Mouse (Mus musculus) brain, adult 10 weeks (tissue): ENCODE data around the gene Pik3cd. TPM values are rescaled to one million over a fixed set of nuclear protein-coding genes. Genes with fewer than 3 reads are reported as not detected.

ENCODE experiments used
- polyA plus RNA-seq: library from polyadenylated mRNA; stranded (reverse); fragments of 350-450 nt; fragmentation: Illumina TruSeq; extraction: RNeasy Lipid Tissue Mini Kit (QIAGEN cat#74804); gene quantifications from one replicate; pipeline ENCODE4 v1.2.3, GENCODE M21; 2015; ENCODE audit warnings: low read depth, low replicate concordance

Pik3cd gene
- 12.7 TPM for polyA plus RNA-seq

GRCm38 (mm10) chr4:149702210-149702979, at the start of gene Pik3cd:
Gene Pik3cd, minus strand, starts transcription at chr4:149702571.

GRCm38 (mm10) chr4:149737383-149738324, 35.3 kb upstream of the Pik3cd start, which contains the start of gene Tmem201:
Gene Tmem201, minus strand, starts transcription at chr4:149738044.

Other genes starting within 250 kb of the Pik3cd start
- 1.9 TPM for gene Rbp7, start 247.6 kb downstream of the Pik3cd start, polyA plus RNA-seq
- gene Tmem274, start 225.2 kb downstream of the Pik3cd start, polyA plus RNA-seq = not detected
- gene Nmnat1, start 217.4 kb downstream of the Pik3cd start, polyA plus RNA-seq = 14.0 TPM
- gene Lzic, start 217.3 kb downstream of the Pik3cd start, polyA plus RNA-seq = 17.2 TPM
- 33.8 TPM for gene Ctnnbip1, start 184.3 kb downstream of the Pik3cd start, polyA plus RNA-seq
- 707 TPM for gene Clstn1, start 116.1 kb downstream of the Pik3cd start, polyA plus RNA-seq
- 39.4 TPM for gene Tmem201, start 35.5 kb upstream of the Pik3cd start, polyA plus RNA-seq
- 58.3 TPM for gene Slc25a33, start 71.7 kb upstream of the Pik3cd start, polyA plus RNA-seq